Mouse (Mus musculus): Measurements from ENCODE around the gene E2f3. TPM values are rescaled to one million over a fixed set of nuclear protein-coding genes. Genes with fewer than 3 reads are reported as not detected.

Gene E2f3
- polyA plus RNA-seq, 1 experiment from 2014 or later = 4.3 TPM

GRCm38 (mm10) chr13:29974066-29974465 lies 11.8 kb downstream of the E2f3 start:
- Histone ChIP-seq H3K4me3 (replicated peaks) (no peak overlapping the region), H3K9me3 (replicated peaks) (no peaks in the 10 kb centered on the region), H3K4me1 (no peaks in the 10 kb centered on the region), H3K4me2 (no peak overlapping the region), H3K27me3 (replicated peaks) (no peaks in the 10 kb centered on the region), H3K27ac (replicated peaks) (no peak overlapping the region), H3K36me3 (0 out of 2 replicates have a peak, but pooled peaks cover 3% of the 10 kb centered on the region), H3K9ac (replicated peaks) (no peak overlapping the region)
- WGBS = 90% methylated on average over 5 of the region's 5 CpGs
- ATAC-seq (ENCODE audit: low FRiP score) = no peak

DNA sequence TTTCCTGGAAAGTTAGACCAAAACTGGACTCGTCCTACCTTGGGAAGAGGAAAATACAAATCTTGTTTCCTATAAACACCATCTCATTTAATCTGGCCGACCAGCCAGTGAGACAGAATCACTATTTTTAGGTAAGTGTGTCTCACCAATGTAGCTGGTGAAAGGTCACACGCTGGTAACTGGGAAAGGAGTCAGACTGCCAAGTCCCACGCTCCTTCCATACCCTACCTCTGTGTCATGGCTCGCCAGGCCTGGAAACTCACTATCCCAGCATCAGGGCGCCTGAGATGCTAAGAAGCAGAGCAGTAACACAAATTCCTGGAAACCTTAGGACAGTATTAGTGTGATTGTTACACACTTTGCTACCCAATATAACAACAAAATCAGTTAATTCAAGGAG lies 12.3 kb downstream of the E2f3 start:
- WGBS = 96% methylated on average over 6 of the region's 6 CpGs
- 0 out of 2 replicates have a peak, but pooled peaks cover 3% of the 10 kb centered on the region for H3K36me3 ChIP-seq
- H3K4me1 ChIP-seq = no peaks in the 10 kb centered on the region
- H3K4me3 ChIP-seq (replicated peaks) = no peak overlapping the region
- ATAC-seq (ENCODE audit: low FRiP score) = no peak
- H3K4me2 ChIP-seq = no peak overlapping the region
- H3K27me3 ChIP-seq (replicated peaks) = no peaks in the 10 kb centered on the region
- H3K9ac ChIP-seq (replicated peaks) = no peak overlapping the region
- no peaks in the 10 kb centered on the region for H3K9me3 ChIP-seq (replicated peaks)
- H3K27ac ChIP-seq (replicated peaks) = no peak overlapping the region

DNA sequence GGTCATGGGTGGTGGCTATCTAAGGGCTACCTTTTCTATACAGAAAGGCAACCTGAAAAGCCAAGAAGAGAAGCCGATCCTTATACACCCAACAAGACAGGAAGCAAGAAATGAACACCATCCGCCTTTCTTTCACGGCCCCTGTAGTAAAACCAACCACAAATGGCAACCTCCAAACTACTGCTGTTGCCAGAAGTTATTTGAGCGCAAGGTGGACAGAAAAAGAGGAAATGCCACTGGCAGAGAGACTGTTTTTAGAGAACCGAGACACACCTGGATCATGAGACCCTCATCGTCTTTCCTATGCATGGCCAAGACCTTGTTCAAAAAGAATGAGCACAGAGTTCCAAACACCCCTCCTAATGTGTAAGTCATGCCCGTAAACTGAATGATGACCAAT lies 15.5 kb downstream of the E2f3 start:
- Histone ChIP-seq H3K36me3 (no peaks in the 10 kb centered on the region), H3K9ac (replicated peaks) (no peak overlapping the region), H3K27me3 (replicated peaks) (no peaks in the 10 kb centered on the region), H3K9me3 (replicated peaks) (0 out of 2 replicates have a peak, but pooled peaks cover 2% of the 10 kb centered on the region), H3K4me2 (no peak overlapping the region), H3K4me1 (no peaks in the 10 kb centered on the region), H3K27ac (replicated peaks) (no peak overlapping the region), H3K4me3 (replicated peaks) (no peak overlapping the region)
- ATAC-seq (ENCODE audit: low FRiP score) = no peak
- WGBS = 97% methylated on average over 7 of the region's 7 CpGs

DNA sequence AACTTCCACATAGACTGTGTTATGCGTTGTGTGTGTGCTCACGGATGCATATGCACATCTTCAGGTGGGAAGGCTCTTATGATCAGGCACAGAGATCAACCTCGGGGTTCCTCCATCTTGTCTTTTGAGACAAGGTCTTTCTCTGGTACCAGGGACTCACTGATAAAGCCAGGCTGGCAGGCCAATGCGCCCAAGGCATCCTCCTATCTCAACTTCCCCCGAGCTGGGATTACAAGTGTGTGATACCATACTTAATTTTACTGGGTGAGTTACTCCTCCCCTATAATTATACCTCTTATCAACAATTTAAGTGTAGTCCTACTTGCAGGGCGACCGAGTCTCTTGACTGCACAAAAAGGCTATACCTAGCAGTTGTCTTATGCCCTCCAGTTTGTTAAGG lies 17.2 kb downstream of the E2f3 start:
- 92% methylated on average over 7 of the region's 7 CpGs for WGBS
- ATAC-seq (ENCODE audit: low FRiP score) = no peak

DNA sequence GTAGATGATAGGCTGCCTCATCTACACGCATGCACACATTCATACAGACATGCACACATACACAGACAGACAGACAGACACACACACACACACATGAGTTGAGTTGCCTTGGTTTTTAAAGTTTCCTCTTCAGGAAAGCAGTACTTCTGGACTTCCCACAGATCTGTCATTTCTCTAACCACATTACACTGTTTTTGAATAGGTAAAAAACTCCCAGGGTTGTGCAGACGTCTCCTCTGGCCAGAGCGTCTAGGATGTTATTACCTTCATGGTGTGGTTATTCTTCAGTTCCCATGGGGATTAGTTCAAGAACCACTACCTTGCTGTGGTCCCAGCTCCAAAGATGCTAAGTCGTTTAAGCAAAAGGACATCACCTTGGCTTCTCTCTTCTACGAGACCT lies 18.5 kb downstream of the E2f3 start:
- no peak for ATAC-seq (ENCODE audit: low FRiP score)
- no peaks in the 10 kb centered on the region for H3K27me3 ChIP-seq (replicated peaks)
- no peak overlapping the region for H3K4me3 ChIP-seq (replicated peaks)
- H3K36me3 ChIP-seq = no peaks in the 10 kb centered on the region
- H3K9me3 ChIP-seq (replicated peaks) = 0 out of 2 replicates have a peak, but pooled peaks cover 2% of the 10 kb centered on the region
- no peak overlapping the region for H3K9ac ChIP-seq (replicated peaks)
- H3K4me1 ChIP-seq = no peaks in the 10 kb centered on the region
- 93% methylated on average over 5 of the region's 5 CpGs for WGBS
- no peak overlapping the region for H3K27ac ChIP-seq (replicated peaks)
- H3K4me2 ChIP-seq = no peak overlapping the region

More for the DNA sequence above, 17.2 kb downstream of the E2f3 start:
- H3K27me3 ChIP-seq (replicated peaks) = no peaks in the 10 kb centered on the region
- H3K27ac ChIP-seq (replicated peaks) = no peak overlapping the region
- H3K36me3 ChIP-seq = no peaks in the 10 kb centered on the region
- H3K4me2 ChIP-seq = no peak overlapping the region
- H3K9ac ChIP-seq (replicated peaks) = no peak overlapping the region
- no peak overlapping the region for H3K4me3 ChIP-seq (replicated peaks)
- H3K9me3 ChIP-seq (replicated peaks) = 0 out of 2 replicates have a peak, but pooled peaks cover 2% of the 10 kb centered on the region
- no peaks in the 10 kb centered on the region for H3K4me1 ChIP-seq

- 0 out of 2 replicates have a peak, but pooled peaks cover 2% of the 10 kb centered on the region for H3K9me3 ChIP-seq (replicated peaks)
- H3K4me2 ChIP-seq = no peak overlapping the region
- H3K4me3 ChIP-seq (replicated peaks) = no peak overlapping the region
- no peak for ATAC-seq (ENCODE audit: low FRiP score)
- no peaks in the 10 kb centered on the region for H3K27me3 ChIP-seq (replicated peaks)
- 99% methylated on average over 8 of the region's 8 CpGs for WGBS
- no peaks in the 10 kb centered on the region for H3K4me1 ChIP-seq
- no peaks in the 10 kb centered on the region for H3K36me3 ChIP-seq
- H3K9ac ChIP-seq (replicated peaks) = no peak overlapping the region
- H3K27ac ChIP-seq (replicated peaks) = no peak overlapping the region
Observed at GRCm38 (mm10) chr13:29966966-29967365, 18.9 kb downstream of the E2f3 start.

- H3K27me3 ChIP-seq (replicated peaks) = no peaks in the 10 kb centered on the region
- no peak overlapping the region for H3K4me3 ChIP-seq (replicated peaks)
- H3K4me2 ChIP-seq = no peak overlapping the region
- H3K36me3 ChIP-seq = no peaks in the 10 kb centered on the region
- no peaks in the 10 kb centered on the region for H3K4me1 ChIP-seq
- no peak for ATAC-seq (ENCODE audit: low FRiP score)
- WGBS = 98% methylated on average over 6 of the region's 6 CpGs
- H3K27ac ChIP-seq (replicated peaks) = no peak overlapping the region
- 0 out of 2 replicates have a peak, but pooled peaks cover 2% of the 10 kb centered on the region for H3K9me3 ChIP-seq (replicated peaks)
- no peak overlapping the region for H3K9ac ChIP-seq (replicated peaks)
Observed at GRCm38 (mm10) chr13:29964087-29964486, 21.8 kb downstream of the E2f3 start.

- ATAC-seq (ENCODE audit: low FRiP score) = no peak
- no peak overlapping the region for H3K9ac ChIP-seq (replicated peaks)
- 97% methylated on average over 6 of the region's 6 CpGs for WGBS
Observed at GRCm38 (mm10) chr13:29960416-29960815, 25.4 kb downstream of the E2f3 start.

DNA sequence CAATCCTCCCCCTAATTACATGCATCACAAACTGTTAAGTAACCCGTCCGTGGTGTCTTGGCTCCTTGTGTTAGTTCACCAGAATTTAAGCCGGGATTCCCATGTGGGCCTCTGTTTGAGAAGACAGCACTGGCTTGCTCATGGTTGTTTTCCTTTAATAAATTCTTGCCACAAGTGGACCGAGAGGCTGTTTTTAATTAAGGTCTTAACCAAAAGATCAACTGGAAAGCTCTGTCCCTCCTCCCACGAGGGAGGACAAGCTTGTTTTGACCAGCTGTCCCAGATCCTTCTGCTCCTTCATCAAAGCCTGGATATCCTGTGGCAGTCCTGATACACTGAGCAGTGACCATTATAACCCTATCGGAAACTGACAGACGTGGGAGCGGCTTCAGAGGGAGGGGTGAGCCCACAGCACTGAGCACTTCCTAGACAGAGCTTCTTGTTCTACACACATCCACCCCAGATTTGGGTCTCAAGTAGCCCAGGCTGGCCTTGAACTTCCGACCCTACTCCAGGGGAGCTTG lies 28.1 kb downstream of the E2f3 start:
- no peaks in the 10 kb centered on the region for H3K36me3 ChIP-seq
- H3K4me3 ChIP-seq (replicated peaks) = no peak overlapping the region
- H3K9me3 ChIP-seq (replicated peaks) = no peaks in the 10 kb centered on the region
- no peaks in the 10 kb centered on the region for H3K27me3 ChIP-seq (replicated peaks)
- H3K9ac ChIP-seq (replicated peaks) = no peak overlapping the region
- H3K4me2 ChIP-seq = no peak overlapping the region
- no peaks in the 10 kb centered on the region for H3K4me1 ChIP-seq
- no peak overlapping the region for H3K27ac ChIP-seq (replicated peaks)
- 80% methylated on average over 9 of the region's 9 CpGs for WGBS
- ATAC-seq (ENCODE audit: low FRiP score) = no peak

More at GRCm38 (mm10) chr13:29960416-29960815, 25.4 kb downstream of the E2f3 start:
- no peaks in the 10 kb centered on the region for H3K27me3 ChIP-seq (replicated peaks)
- no peaks in the 10 kb centered on the region for H3K4me1 ChIP-seq
- no peak overlapping the region for H3K4me2 ChIP-seq
- H3K9me3 ChIP-seq (replicated peaks) = no peaks in the 10 kb centered on the region
- no peak overlapping the region for H3K4me3 ChIP-seq (replicated peaks)
- no peak overlapping the region for H3K27ac ChIP-seq (replicated peaks)
- H3K36me3 ChIP-seq = no peaks in the 10 kb centered on the region

DNA sequence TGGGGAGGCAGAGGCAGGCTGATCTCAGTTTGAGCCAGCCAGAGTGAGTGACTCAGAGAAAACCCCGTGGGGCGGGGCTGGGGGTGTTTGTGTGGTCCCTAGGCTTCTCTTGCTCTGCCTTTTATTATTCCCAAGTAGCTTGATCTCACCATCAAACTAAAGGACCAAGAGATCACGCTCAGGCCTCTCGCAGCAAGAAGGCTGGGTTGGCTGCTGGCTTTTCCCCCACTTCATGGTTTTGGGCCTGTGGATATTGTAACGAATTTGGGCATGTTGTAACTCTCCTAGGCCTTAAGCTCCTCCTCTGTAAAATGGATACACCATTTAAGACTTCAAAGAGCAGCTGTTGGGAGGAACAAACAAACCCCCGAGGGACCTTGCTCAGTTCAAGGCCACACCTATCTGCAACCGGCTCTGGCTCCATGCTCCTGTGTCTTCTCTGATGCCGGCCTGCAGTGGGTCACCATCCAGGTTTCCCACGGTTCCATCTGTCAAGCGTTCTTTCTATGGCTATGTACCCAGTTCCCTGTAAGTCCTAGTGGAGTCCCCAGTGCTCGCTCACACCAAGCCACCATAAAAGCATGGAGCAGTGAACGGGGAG lies 28.9 kb downstream of the E2f3 start:
- no peaks in the 10 kb centered on the region for H3K9me3 ChIP-seq (replicated peaks)
- H3K27me3 ChIP-seq (replicated peaks) = no peaks in the 10 kb centered on the region
- no peak overlapping the region for H3K27ac ChIP-seq (replicated peaks)
- H3K4me3 ChIP-seq (replicated peaks) = no peak overlapping the region
- no peak for ATAC-seq (ENCODE audit: low FRiP score)
- WGBS = 95% methylated on average over 12 of the region's 12 CpGs
- H3K4me1 ChIP-seq = no peaks in the 10 kb centered on the region
- H3K36me3 ChIP-seq = no peaks in the 10 kb centered on the region
- H3K9ac ChIP-seq (replicated peaks) = no peak overlapping the region
- H3K4me2 ChIP-seq = no peak overlapping the region

DNA sequence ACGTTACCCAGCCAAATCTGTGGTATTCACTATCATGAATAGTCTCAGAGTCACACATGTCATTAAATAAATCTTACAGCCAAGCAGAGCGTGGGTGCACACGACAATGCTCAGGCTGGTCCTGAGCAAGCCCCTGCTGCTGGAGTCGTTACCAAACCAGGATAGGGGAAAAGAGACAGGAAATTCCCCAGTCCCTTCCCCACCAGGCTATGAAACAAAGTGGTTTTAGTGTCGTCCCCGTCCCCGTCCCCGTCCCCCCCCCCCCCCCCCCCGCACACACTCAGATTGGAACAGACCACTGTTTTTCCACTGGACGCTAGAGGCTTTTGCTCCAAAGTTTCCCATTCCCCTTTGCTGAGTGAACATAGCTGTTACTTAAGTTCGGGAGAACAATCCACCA lies 30.6 kb downstream of the E2f3 start:
- WGBS = 79% methylated on average over 10 of the region's 11 CpGs

DNA sequence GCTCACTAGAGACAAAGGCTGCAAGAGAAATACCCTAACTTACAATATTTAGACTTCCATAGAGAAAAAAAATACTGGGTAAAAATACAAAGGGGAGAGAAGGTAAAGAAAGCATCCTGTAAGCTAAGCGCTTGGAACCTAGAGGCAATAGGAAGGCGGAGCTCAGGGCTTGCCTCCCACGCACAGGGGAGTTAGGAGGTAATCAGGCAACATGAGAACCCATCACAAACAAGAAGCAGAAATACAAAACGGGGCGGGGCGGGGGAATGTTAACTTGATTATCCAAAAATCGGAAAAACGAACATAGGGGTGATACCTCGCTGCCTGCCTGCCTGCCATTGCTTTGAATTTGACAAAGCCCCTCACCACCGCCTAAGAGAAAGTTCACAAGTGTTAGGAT lies 31.1 kb downstream of the E2f3 start:
- H3K4me3 ChIP-seq (replicated peaks) = no peak overlapping the region
- no peak overlapping the region for H3K9ac ChIP-seq (replicated peaks)
- no peak overlapping the region for H3K4me2 ChIP-seq
- no peak for ATAC-seq (ENCODE audit: low FRiP score)
- H3K36me3 ChIP-seq = 0 out of 2 replicates have a peak, but pooled peaks cover 3% of the 10 kb centered on the region
- H3K27ac ChIP-seq (replicated peaks) = no peak overlapping the region
- no peaks in the 10 kb centered on the region for H3K27me3 ChIP-seq (replicated peaks)
- WGBS = 96% methylated on average over 10 of the region's 10 CpGs
- no peaks in the 10 kb centered on the region for H3K4me1 ChIP-seq
- H3K9me3 ChIP-seq (replicated peaks) = no peaks in the 10 kb centered on the region

More for the DNA sequence above, 30.6 kb downstream of the E2f3 start:
- ATAC-seq (ENCODE audit: low FRiP score) = no peak
- Histone ChIP-seq H3K27ac (replicated peaks) (no peak overlapping the region), H3K9me3 (replicated peaks) (no peaks in the 10 kb centered on the region), H3K4me1 (no peaks in the 10 kb centered on the region), H3K9ac (replicated peaks) (no peak overlapping the region), H3K27me3 (replicated peaks) (no peaks in the 10 kb centered on the region), H3K4me3 (replicated peaks) (no peak overlapping the region), H3K36me3 (0 out of 2 replicates have a peak, but pooled peaks cover 3% of the 10 kb centered on the region), H3K4me2 (no peak overlapping the region)
